Mouse (Mus musculus) stomach, postnatal 0 days (tissue): ENCODE results near the gene Col9a3. TPM values are rescaled to one million over a fixed set of nuclear protein-coding genes. Genes with fewer than 3 reads are reported as not detected.

Experiments
- ATAC-seq: fragments of 200-750 bp; cut with Nextera tagmentation; 2 replicates; pipeline ENCODE4 v1.8.0; 2017; ENCODE audit not compliant: low FRiP score, low TSS enrichment
- DNase-seq: peaks from one replicate; pipeline ENCODE4 v3.0.0-alpha.2; 2016; ENCODE audit warnings: low spot score
- H3K27ac ChIP-seq: fragments of 300-500 bp; sonication (generic); replicated peaks from 2 replicates; pipeline ENCODE4 v1.5.1; 2014; ENCODE audit warnings: mild to moderate bottlenecking, control low read depth
- H3K27me3 ChIP-seq: fragments of 300-500 bp; sonication (generic); 2 replicates; pipeline ENCODE4 v1.6.1; 2014; ENCODE audit warnings: low read length; ENCODE audit not compliant: control insufficient read depth, insufficient read depth
- H3K36me3 ChIP-seq: fragments of 300-500 bp; sonication (generic); 2 replicates; pipeline ENCODE4 v1.6.1; 2014; ENCODE audit warnings: low read length, mixed read lengths; ENCODE audit not compliant: control insufficient read depth, insufficient read depth
- H3K4me1 ChIP-seq: fragments of 300-500 bp; sonication (generic); replicated peaks from 2 replicates; pipeline ENCODE4 v1.6.1; 2014; ENCODE audit warnings: antibody characterized with exemption; ENCODE audit not compliant: control insufficient read depth, insufficient read depth
- H3K4me2 ChIP-seq: fragments of 300-500 bp; sonication (generic); replicated peaks from 2 replicates; pipeline ENCODE4 v1.6.1; 2014; ENCODE audit warnings: low read depth, mild to moderate bottlenecking, control low read depth, moderate library complexity
- H3K4me3 ChIP-seq: fragments of 300-500 bp; sonication (generic); 2 replicates; pipeline ENCODE4 v1.5.1; 2014; ENCODE audit warnings: low read depth, low read length, control low read depth
- H3K9ac ChIP-seq: fragments of 300-500 bp; sonication (generic); 2 replicates; pipeline ENCODE4 v1.6.1; 2014; ENCODE audit warnings: mild to moderate bottlenecking, low read length, control low read depth, mixed read lengths
- H3K9me3 ChIP-seq: fragments of 300-500 bp; sonication (generic); 2 replicates; pipeline ENCODE4 v1.6.1; 2016; ENCODE audit warnings: low read length; ENCODE audit not compliant: control insufficient read depth
- CTCF ChIP-seq: IDR thresholded peaks from 2 replicates; pipeline ENCODE4 v1.5.1; 2016; ENCODE audit warnings: antibody characterized with exemption, low read depth, mild to moderate bottlenecking, moderate library complexity
- EP300 ChIP-seq: optimal IDR thresholded peaks from 2 replicates; pipeline ENCODE3; 2016; ENCODE audit warnings: antibody characterized with exemption
- WGBS: fragments of 180-500 bp; shearing (Covaris S2); extraction: QIAGEN DNeasy Blood & Tissue Kit; methylation state at CpG from one replicate; pipeline ENCODE4 v1.1.7; 2014; 5-methylcytosine and 5-hydroxymethylcytosine counted together
- polyA plus RNA-seq: library from polyadenylated mRNA; unstranded; fragments of >200 nt; fragmentation: Nextera tagmentation; extraction: Ambion mirVana; gene quantifications from 2 replicates; pipeline ENCODE4 v1.2.1, GENCODE M21; 2015

The Col9a3 gene
- polyA plus RNA-seq, 1 experiment from 2014 or later, result 1.6 TPM

GRCm38 (mm10) chr2:180563296-180563695 lies 34.3 kb upstream of the Col9a3 start:
- no peak overlapping the region for H3K27ac ChIP-seq
- no peaks in the 10 kb centered on the region for H3K9me3 ChIP-seq
- TF ChIP-seq EP300 (no peak), CTCF (no peak)
- 63% methylated on average over 6 of the region's 6 CpGs for WGBS
- H3K9ac ChIP-seq, result no peak overlapping the region
- no peak overlapping the region for H3K4me2 ChIP-seq
- no peaks in the 10 kb centered on the region for H3K27me3 ChIP-seq
- no peaks in the 10 kb centered on the region for H3K4me1 ChIP-seq
- ATAC-seq (no peak), DNase-seq (no peak)
- H3K4me3 ChIP-seq, result no peak overlapping the region
- no peaks in the 10 kb centered on the region for H3K36me3 ChIP-seq

DNA sequence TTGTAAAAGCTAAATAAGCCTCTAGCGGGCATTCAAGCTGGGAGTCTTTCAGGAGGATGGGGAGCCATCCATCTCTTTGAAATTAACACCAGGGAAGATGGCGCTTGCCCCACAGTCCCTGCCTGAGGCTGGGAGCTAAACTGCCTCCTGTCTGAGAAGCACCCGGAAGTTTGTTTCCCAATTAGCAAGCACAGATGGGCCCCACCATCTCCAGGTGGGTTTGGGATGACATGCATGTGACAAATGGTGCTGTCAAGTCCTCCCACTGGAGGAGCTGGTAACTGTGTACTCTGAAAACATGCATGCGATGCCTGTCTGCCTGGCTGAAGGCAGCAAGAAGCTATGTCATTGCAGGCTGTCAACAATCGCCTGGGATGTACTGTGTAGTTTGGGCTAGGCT lies 33.7 kb upstream of the Col9a3 start:
- no peak for DNase-seq
- Histone ChIP-seq H3K27me3 (no peaks in the 10 kb centered on the region), H3K9me3 (no peaks in the 10 kb centered on the region), H3K27ac (no peak overlapping the region), H3K4me3 (no peak overlapping the region), H3K36me3 (no peaks in the 10 kb centered on the region), H3K9ac (no peak overlapping the region), H3K4me2 (no peak overlapping the region), H3K4me1 (no peaks in the 10 kb centered on the region)
- TF ChIP-seq CTCF (no peak), EP300 (no peak)
- 25% methylated on average over 5 of the region's 5 CpGs for WGBS
- no peak for ATAC-seq

- Histone ChIP-seq H3K4me1 (no peaks in the 10 kb centered on the region), H3K4me2 (no peak overlapping the region), H3K9me3 (no peaks in the 10 kb centered on the region), H3K4me3 (no peak overlapping the region), H3K27ac (no peak overlapping the region), H3K27me3 (no peaks in the 10 kb centered on the region), H3K36me3 (no peaks in the 10 kb centered on the region), H3K9ac (no peak overlapping the region)
- ATAC-seq (0 out of 2 replicates have a peak, but pooled peaks have one; percentile 51), DNase-seq (peak; percentile 77)
- TF ChIP-seq EP300 (no peak), CTCF (peak; percentile 86)
- WGBS, result 37% methylated on average over 13 of the region's 13 CpGs
Measured at GRCm38 (mm10) chr2:180566240-180566913, 31.2 kb upstream of the Col9a3 start.

GRCm38 (mm10) chr2:180569028-180569643 lies 28.5 kb upstream of the Col9a3 start:
- no peaks in the 10 kb centered on the region for H3K27me3 ChIP-seq
- no peak overlapping the region for H3K27ac ChIP-seq
- no peak for ATAC-seq
- H3K4me2 ChIP-seq, result no peak overlapping the region
- no peak overlapping the region for H3K9ac ChIP-seq
- DNase-seq, result no peak
- H3K4me1 ChIP-seq, result no peaks in the 10 kb centered on the region
- no peaks in the 10 kb centered on the region for H3K36me3 ChIP-seq
- 11% methylated on average over 3 of the region's 3 CpGs for WGBS
- no peak for TF ChIP-seq CTCF
- no peak for TF ChIP-seq EP300
- no peak overlapping the region for H3K4me3 ChIP-seq
- no peaks in the 10 kb centered on the region for H3K9me3 ChIP-seq

DNA sequence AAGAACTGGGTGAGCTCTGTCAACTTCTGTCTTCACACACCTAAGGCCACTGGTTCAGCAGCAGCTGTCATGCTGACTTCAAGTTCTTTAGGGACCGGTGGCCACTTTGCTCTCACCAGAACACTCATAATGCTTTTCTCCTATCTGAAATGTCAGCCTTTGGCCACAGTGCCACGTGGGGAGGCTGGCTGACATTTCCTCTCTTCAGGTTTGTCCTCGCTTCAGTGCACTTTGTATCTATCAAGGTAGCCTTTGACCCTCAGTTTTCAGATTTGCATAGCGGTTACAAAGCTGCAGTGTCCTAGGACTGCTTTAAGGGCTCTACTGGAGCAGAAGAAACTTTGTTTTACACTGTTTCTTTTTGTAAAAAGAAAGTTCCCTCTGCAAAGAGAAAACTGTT lies 21.1 kb upstream of the Col9a3 start:
- Histone ChIP-seq H3K4me2 (no peak overlapping the region), H3K9me3 (no peaks in the 10 kb centered on the region), H3K4me3 (no peak overlapping the region), H3K27me3 (no peaks in the 10 kb centered on the region), H3K27ac (no peak overlapping the region), H3K36me3 (no peaks in the 10 kb centered on the region), H3K4me1 (no peaks in the 10 kb centered on the region), H3K9ac (no peak overlapping the region)
- 63% methylated on average over 4 of the region's 4 CpGs for WGBS
- DNase-seq (no peak), ATAC-seq (no peak)
- TF ChIP-seq EP300 (no peak), CTCF (no peak)

DNA sequence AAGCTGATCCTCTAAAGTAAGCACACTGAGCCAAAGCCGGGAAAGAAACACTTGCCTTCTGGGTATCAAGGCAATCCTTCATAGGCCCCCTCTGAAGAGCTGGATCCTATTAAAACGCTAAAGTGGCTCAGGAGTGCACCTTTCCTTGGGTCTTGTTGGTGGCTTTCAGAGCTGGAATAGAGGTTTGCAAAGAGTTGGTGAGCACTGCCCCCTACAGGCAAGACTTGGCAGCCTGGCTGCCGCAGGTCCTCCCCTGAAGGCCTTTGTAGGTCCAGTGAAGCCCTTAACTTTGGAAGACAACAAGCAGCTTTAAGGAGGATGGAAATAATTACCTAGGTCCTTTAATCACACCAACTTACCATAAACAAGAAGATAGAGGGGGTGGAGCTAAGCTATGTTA lies 18.9 kb upstream of the Col9a3 start:
- Histone ChIP-seq H3K4me3 (no peak overlapping the region), H3K9ac (no peak overlapping the region), H3K27ac (no peak overlapping the region), H3K9me3 (no peaks in the 10 kb centered on the region), H3K27me3 (no peaks in the 10 kb centered on the region), H3K36me3 (no peaks in the 10 kb centered on the region), H3K4me2 (no peak overlapping the region), H3K4me1 (peaks cover 5% of the 10 kb centered on the region; the same call in 1 of the 2 replicates)
- 3% methylated on average over 3 of the region's 3 CpGs for WGBS
- DNase-seq (peak; percentile 85), ATAC-seq (no peak)
- TF ChIP-seq CTCF (peak; percentile 94), EP300 (no peak)
